Mouse (Mus musculus) urinary bladder, adult 18-20 months (tissue): Measurements from ENCODE around the gene Zfp599.
A peak's percentile ranks its signal among the peaks of the same experiment; 100 is the strongest.

Source experiments
- DNase-seq, 2 experiments: peaks; one replicate each; pipeline ENCODE4 v3.0.0; 2022; ENCODE audit warnings: low spot score in 2 of 2, mixed read lengths in 2 of 2

Zfp599 gene

DNA sequence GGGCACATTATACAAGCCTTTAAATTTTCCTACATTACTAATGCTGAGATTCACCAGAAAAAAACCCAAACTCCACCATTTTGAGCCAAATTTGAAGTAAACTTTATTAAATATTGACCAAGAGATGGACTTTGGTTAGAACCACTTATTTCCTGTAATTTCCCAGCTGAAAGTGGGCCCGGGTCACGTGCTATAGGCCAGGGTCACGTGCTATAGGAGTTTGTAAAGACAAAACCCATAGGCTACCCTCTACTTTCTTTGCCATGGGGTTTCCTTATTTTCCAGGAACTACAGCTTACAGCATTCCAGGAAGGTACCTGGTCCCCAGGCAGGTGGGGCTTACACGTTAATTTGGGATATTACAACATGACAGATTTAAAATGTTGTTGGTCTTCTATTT lies 35.6 kb downstream of the Zfp599 start:
- no peak for DNase-seq

DNA sequence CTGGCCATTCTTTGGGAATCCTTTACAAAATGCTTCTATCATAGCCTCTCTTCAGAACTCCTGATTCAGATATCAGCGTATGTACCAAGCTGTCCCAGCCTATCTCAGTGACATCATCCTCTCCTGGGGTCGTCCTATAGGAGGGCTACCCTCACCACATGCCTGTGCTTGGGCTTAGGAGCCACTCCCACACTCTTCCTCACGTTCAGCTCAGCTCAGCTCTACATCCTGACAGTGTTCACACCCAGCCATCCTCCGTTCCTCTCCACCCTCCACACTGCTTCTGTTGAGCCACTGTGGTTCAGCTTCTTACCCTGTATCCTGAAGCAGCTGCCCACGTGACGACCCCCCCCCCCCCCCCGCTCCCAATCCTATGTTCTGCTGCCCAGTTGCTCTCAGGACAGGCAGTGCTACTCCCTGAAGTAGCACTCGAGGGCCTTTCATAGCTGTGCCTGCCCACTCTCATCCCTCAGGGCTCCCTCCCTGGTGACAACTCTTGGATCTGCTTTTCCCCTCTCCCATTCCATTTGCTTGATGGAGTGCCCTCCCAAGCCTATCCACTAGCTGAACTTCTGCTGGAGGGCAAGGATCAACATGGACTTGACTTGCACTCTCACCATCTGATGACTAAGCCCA lies 41.7 kb downstream of the Zfp599 start:
- DNase-seq = no peak

DNA sequence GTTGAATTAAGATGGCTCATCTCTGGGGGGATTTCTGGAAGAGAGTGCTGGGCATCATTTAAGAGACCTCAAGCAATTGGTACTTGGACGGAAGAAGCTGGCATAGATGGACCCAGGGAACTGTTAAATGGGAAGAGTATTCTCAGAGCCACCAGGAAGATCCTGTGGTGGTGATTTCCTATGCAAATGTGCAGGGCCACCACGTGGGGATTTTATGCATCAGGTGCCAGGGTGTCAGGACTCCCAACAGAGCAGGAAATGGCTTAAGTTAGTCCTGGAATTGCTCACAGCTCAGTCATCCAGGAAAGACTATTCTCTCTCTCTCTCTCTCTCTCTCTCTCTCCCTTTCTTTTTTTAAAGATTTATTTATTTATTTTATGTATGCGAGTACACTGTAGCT lies 43.0 kb downstream of the Zfp599 start:
- no peak for DNase-seq

DNA sequence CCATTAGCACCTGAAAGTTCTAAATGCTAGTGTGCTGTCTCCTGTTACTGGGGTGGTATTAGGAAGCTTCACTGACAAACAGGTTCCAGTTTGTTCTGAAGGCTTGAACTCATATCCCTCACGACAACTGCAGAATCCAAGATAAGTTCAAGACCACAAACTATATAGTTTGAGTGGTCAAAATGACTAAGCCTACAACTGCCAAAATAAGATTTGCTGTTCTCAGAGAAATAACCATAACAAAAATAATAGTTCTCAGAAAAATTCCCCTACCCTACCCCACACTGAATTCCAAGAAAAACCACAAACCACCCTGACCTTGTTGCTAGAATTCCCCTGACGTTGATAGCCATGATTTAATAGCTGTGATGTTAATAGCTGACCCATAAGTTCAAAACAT lies 45.1 kb downstream of the Zfp599 start:
- DNase-seq = no peak

DNA sequence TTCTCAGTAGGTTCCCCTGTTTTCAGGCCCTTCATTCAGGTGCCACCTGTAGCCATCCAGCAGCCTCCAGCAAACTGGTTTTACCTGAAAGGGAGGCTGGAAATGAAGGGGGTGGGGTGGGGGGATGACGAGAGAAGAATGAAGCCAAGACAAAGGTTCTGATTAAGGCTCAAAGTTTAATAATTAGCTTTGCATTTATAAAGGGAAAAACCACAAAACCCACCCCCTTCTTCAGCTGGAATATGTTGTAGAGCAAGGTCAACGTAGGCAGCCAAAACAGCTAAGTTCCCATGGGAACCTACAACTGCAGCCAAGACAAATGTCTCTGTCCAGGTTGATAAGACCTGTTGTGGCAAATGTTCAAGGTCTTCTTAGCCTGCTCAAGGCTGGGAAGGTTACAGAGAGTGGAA lies 45.9 kb downstream of the Zfp599 start:
- DNase-seq = peak in 1 of 2 experiments; percentile 36
